Mouse (Mus musculus) thymus, adult 18-20 months (tissue): Measurements from ENCODE around the gene Srxn1.

Experiments used
- DNase-seq, 2 experiments: peaks; one replicate each; pipeline ENCODE4 v3.0.0; 2022; ENCODE audit warnings: mixed read lengths in 2 of 2

Srxn1 gene

GRCm38 (mm10) chr2:152128597-152128996 is 23.3 kb downstream of the Srxn1 start:
- DNase-seq: no peak

- no peak for DNase-seq
Measured at GRCm38 (mm10) chr2:152129778-152130177, 24.5 kb downstream of the Srxn1 start.

DNA sequence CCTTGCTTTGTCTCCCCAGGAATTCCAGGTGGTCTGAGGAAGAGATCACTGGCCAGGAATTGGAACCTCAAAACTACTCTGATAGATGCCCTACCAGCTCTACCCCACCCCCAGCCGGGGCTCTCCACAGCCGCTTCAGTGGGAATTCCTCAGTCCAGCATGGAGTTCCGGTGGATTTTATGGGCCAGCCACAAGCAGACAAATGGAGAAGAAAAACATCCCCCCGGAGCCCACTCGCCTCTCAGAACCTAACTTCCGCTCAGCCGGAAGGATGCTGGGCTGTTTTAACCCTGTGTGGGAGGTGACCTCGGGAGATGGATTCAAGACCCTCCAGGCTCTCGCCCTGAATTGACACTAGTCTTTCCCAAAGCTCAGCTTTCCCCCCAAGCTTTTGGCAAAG is 26.7 kb downstream of the Srxn1 start:
- no peak for DNase-seq

DNA sequence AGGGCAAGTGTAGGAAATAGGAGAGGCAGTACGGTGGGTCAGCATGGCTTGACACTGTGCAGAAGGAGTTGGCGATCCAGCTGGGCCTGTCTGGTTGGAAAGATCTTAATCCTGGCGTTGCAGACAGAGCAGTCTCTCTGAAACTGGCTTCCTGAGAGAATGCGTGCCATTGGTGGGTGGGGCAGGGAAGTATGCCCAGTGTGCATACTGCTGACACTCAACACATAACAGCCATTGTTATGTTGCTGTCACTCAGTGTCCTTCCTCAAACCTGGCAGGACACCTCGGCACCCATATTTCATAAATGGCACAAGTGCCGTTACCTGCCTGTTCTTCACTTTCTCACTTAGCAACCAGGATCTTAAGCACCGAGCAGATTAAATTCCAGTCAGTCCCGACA is 27.4 kb downstream of the Srxn1 start:
- DNase-seq: no peak

DNA sequence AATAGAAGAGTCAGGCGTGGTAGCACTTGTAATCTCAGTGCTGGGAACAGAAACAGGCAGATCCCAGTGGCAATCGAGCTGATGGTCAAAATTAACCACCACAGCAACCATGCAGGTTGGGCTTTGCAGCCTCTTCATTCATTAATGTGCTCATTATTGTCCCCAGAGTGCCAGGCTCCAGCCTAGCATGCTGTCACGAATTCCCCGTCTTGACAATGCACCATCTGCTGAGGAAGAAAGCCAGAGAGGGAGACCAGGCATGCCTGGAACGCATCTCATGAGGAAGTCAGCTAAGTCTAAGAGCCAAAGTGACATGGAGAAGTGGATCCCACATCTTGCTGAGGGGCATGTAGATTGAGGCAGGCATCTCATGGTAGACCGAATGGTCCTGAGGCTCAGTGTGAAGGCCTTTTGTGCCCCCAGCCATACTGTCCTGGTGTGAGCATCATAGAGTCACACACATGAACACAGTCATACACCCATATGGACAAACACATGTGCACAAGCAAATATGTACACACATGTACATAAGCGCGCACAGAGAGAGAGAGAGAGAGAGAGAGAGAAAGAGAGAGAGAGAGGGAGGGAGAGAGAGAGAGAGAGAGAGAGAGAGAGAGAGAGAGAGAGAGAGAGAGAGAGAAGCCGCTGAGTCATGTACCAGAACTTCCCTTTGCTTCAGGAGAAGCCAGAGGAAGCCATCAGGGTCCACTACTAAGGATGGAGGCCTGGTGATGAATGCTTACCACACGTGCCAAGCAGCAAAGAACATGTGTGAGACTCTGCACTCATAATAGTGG is 34.1 kb downstream of the Srxn1 start:
- DNase-seq: no peak

GRCm38 (mm10) chr2:152140941-152141340 is 35.6 kb downstream of the Srxn1 start:
- DNase-seq: no peak

- DNase-seq: no peak
Measured at GRCm38 (mm10) chr2:152141491-152141890, 36.2 kb downstream of the Srxn1 start.

- DNase-seq: no peak
Measured at GRCm38 (mm10) chr2:152142046-152142445, 36.7 kb downstream of the Srxn1 start.

DNA sequence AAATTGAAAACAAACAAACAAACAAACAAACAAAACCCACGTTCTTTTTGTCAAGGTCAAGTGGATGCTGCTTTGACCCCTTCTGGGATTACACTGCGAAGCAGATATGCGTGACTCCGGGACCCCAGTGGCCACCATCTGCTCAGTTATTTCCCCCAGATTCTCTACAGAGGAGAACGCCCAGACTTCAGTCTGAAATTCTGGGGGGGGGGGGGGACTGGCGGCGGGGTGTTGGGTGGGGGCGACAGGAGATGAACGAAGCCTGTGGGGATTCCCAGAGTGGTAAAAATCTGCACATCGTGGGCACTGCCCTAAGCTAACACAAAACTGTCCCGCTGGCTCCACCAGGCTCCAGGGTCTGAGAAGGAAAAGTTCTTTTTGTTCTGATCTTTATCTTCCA is 37.3 kb downstream of the Srxn1 start:
- DNase-seq: no peak

DNA sequence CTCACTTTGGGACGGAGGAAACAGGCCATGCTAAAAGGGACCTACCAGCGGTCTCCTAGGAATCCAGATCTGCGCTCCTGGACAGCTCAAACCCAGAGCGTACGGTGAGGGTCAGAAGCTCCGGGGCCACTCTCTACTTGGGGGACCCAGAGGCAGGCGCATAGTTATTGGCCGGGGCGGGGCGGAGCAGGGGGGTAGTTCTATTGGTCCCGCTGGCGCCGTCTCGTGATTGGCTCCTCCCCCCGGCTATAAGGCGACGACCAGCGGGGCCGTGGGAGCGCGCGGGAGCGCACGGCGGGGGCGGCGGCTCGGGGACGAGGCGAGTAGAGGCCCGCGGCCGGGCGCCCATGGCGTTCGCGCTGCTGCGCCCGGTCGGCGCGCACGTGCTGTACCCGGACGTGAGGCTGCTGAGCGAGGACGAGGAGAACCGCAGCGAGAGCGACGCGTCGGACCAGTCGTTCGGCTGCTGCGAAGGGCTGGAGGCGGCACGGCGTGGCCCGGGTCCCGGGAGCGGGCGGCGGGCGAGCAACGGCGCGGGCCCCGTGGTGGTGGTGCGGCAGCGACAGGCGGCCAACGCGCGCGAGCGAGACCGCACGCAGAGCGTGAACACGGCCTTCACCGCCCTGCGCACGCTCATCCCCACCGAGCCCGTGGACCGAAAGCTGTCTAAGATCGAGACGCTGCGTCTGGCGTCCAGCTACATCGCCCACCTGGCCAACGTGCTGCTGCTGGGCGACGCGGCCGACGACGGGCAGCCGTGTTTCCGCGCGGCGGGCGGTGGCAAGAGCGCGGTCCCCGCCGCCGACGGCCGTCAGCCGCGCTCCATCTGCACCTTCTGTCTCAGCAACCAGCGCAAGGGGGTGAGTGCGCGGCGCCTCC is 38.2 kb downstream of the Srxn1 start, which contains the start of gene Tcf15:
Gene Tcf15, plus strand, starts transcription at position 283 of the 879 bp plus-strand sequence.
- no peak for DNase-seq

GRCm38 (mm10) chr2:152144158-152144450 is 38.8 kb downstream of the Srxn1 start:
- DNase-seq: no peak

DNA sequence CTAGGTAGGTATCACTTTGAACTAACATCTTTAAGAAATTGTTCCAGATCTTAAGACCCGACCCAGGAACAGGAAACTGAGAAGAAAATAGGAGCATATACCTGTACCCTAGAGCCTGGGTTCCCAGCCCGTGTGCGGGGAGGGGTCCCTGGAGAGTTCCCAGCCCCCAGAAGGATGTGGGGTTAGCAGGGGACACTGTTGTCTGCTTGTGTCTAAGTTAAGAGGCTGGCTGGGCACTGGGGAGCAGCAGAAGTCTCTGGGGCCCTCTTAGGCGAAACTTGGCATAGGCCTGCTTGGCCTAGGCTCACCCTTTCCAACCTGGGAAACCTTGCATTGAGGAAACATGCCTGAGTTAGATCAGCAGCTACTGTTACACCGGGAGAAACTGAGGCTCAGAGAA is 39.2 kb downstream of the Srxn1 start:
- DNase-seq: no peak

- no peak for DNase-seq
Measured at GRCm38 (mm10) chr2:152145711-152146110, 40.4 kb downstream of the Srxn1 start.

DNA sequence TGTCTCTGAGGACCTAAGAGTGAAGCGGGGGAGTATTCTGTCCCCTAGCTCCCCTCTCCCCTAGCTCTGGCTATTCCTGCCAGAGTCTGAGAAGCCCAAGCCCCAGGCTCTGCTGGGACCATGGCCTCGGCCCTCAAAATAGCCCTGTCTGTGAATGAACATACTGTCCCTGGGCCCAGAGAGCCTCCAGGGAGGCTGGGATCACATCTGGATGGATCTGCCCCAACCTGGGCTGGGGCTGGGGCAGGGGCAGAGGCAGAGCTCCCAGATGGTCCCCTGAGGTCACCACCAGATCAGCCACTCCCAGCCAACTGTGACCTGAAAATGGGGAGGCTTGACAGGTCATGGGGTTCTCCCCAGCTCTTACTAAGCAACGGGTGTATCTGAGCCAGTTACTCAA is 41.8 kb downstream of the Srxn1 start:
- no peak for DNase-seq

DNA sequence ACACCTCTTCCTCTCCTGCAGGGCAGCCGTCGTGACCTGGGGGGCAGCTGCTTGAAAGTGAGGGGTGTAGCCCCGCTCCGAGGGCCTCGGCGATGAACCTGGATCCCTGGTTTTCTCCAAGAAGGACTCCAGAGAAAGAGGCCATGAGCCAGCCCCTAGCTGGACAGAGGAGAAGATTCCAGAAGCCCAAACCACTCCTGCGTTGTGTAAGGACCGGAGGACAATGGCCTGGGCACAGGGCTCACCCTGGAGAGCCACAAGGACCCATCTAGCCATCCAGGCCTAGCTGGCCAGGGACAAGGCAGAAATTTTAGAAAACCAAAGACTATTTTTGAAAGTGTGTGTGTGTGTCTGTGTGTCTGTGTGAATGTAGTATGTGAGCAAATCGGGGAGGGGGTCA is 43.4 kb downstream of the Srxn1 start:
- DNase-seq: no peak

DNA sequence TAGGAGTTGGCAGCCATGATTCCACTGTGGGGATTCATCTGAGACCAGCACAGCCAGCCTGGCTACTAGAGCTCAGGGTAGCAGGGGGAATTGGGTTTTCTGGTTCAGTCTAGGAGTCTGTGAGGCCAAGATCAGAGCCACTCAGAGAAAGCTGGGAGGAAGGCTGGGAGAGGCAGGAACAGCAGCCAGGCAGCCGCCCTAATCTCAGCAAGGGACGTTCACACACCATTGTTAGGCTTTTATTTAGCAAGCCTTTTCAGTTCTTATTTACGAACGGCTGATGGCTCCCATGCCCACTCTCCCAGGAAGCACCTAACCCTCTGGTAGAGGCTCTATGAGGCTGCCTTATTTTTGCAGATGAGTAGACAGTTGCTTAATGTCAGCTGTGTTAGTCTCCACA is 44.6 kb downstream of the Srxn1 start:
- no peak for DNase-seq

- DNase-seq: no peak
Measured at GRCm38 (mm10) chr2:152150373-152150772, 45.1 kb downstream of the Srxn1 start.

DNA sequence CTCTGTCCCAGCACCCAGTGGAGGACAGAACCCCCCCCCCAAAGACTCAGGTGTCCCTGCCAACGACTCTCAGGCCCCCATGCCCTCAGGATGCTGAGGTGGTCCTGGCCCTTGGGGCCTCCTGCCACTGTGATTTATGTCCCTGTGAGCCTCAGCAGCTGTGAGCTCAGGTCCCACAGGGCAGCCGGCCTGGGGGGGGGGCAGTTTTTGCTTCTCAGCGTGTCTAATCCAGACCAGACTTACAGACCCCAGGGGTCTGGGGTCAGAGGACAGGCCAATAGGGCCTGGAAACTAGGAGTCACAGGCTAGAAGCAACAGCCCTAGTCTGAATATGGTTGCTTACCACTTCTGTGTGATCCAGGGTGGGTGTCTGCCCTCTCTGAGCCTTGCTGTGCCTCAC is 48.0 kb downstream of the Srxn1 start:
- DNase-seq: no peak

DNA sequence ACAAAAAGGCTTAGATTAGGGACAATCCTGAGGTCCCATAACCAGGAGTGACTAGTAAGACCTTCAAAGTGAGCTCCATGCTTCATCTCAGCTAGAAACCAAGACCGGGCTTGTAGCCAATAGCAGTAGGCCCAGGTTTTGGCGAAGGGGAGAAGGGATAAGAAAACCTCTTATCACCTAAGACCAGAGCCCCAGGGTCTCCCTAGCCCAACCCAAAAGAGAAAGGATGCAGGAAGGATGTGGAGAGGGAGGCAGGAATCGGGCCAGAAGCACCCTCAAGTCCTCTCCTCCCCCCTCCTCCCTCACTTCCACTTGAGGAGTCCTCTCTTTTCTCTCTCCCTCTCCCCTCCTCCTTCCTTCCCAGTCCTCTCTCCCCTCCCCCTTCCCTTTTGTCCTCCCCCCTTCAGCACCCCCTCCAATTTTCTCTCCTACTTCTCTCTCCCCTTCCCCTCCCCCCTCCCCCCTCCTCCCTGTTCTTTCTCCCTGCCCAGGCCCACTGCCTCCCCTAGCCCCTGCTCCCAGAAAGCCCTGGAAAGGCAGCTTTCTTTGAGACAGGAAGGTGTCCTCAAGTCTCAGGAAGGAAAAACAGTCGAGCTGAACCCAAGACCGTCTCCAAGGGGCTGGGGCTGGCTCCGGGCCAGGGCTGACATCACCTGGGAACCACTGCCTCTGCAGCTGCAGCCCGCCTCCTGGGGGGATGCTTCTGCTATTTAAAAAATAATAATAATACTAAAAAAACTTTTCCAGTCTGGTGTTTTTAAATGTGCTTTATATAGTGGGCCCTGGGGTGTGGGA is 50.3 kb downstream of the Srxn1 start:
- no peak for DNase-seq

- DNase-seq: no peak
Measured at GRCm38 (mm10) chr2:152156471-152156870, 51.2 kb downstream of the Srxn1 start.

DNA sequence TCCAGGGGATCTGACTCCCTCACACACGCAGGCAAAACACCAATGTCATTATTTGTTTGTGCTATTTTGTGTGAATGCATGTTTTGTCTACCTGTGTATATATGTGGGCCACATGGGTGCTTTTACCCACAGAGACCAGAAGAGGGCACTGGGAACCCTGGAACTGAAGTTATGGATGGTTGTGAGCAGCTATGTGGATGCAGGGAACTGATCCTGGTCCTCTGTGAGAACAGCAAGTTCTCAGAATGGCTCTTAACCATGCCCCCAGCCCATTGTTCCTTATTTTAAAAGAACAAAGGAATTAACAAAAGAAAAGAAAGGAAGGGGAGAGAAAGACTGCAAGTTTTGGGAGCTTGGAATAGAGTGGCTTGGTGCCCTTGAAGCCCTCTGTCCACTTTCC is 54.2 kb downstream of the Srxn1 start:
- no peak for DNase-seq
